Mouse (Mus musculus) stomach, embryonic 14.5 days (tissue): ENCODE measurements around the gene Zfp988. TPM values are rescaled to one million over a fixed set of nuclear protein-coding genes. Genes with fewer than 3 reads are reported as not detected.
"Not testable (repeated sequence)": the region's sequence is repeated elsewhere in the genome, so short reads cannot be mapped to it uniquely, and the experiment has no call there.

Experiments used
- ATAC-seq: fragments of 200-750 bp; cut with Nextera tagmentation; 2 replicates; pipeline ENCODE4 v1.8.0; 2017; ENCODE audit warnings: low read depth, moderate TSS enrichment; ENCODE audit not compliant: insufficient number of reproducible peaks, insufficient read depth, low FRiP score
- H3K27ac ChIP-seq: fragments of 300-500 bp; sonication (generic); 2 replicates; pipeline ENCODE4 v1.5.1; 2014; ENCODE audit warnings: mild to moderate bottlenecking, low read length, moderate library complexity, mixed read lengths
- H3K27me3 ChIP-seq: fragments of 300-500 bp; sonication (generic); 2 replicates; pipeline ENCODE4 v1.6.1; 2014; ENCODE audit warnings: low read length, control low read depth, mixed read lengths; ENCODE audit not compliant: control insufficient read depth, insufficient read depth
- H3K36me3 ChIP-seq: fragments of 300-500 bp; sonication (generic); 2 replicates; pipeline ENCODE4 v1.6.1; 2014; ENCODE audit warnings: mild to moderate bottlenecking, control low read depth, low read length, moderate library complexity, mixed read lengths; ENCODE audit not compliant: control insufficient read depth, insufficient read depth
- H3K4me1 ChIP-seq: fragments of 300-500 bp; sonication (generic); 2 replicates; pipeline ENCODE4 v1.6.1; 2014; ENCODE audit warnings: low read length, control low read depth, mixed read lengths; ENCODE audit not compliant: control insufficient read depth, insufficient read depth
- H3K4me2 ChIP-seq: fragments of 300-500 bp; sonication (generic); replicated peaks from 2 replicates; pipeline ENCODE4 v1.6.1; 2014; ENCODE audit warnings: low read depth, low read length, control low read depth
- H3K4me3 ChIP-seq: fragments of 300-500 bp; sonication (generic); 2 replicates; pipeline ENCODE4 v1.5.1; 2014; ENCODE audit warnings: low read depth, low read length, control low read depth
- H3K9ac ChIP-seq: fragments of 300-500 bp; sonication (generic); replicated peaks from 2 replicates; pipeline ENCODE4 v1.6.1; 2014; ENCODE audit warnings: low read depth, mild to moderate bottlenecking, control low read depth, low read length, moderate library complexity, mixed read lengths
- H3K9me3 ChIP-seq: fragments of 300-500 bp; sonication (generic); 2 replicates; pipeline ENCODE4 v1.6.1; 2016; ENCODE audit warnings: low read depth, low read length, control low read depth; ENCODE audit not compliant: control insufficient read depth
- WGBS: fragments of 180-500 bp; shearing (Covaris S2); extraction: QIAGEN DNeasy Blood & Tissue Kit; methylation state at CpG from one replicate; pipeline ENCODE4 v1.1.7; 2014; 5-methylcytosine and 5-hydroxymethylcytosine counted together
- polyA plus RNA-seq: library from polyadenylated mRNA; unstranded; fragments of >200 nt; fragmentation: Nextera tagmentation; extraction: Ambion mirVana; gene quantifications from 2 replicates; pipeline ENCODE4 v1.2.1, GENCODE M21; 2014

The Zfp988 gene
- polyA plus RNA-seq, 1 experiment from 2014 or later, result 0.22 TPM

- 74% methylated on average over 3 of the region's 3 CpGs for WGBS
- H3K4me2 ChIP-seq, H3K4me1 ChIP-seq, H3K9ac ChIP-seq, H3K36me3 ChIP-seq, H3K9me3 ChIP-seq, H3K27me3 ChIP-seq, H3K27ac ChIP-seq, ATAC-seq, H3K4me3 ChIP-seq: not testable (repeated sequence)
These were observed 6.9 kb upstream of the Zfp988 start for GRCm38 (mm10) chr4:147298585-147298984.

- H3K9ac ChIP-seq, H3K4me3 ChIP-seq, H3K27me3 ChIP-seq, H3K36me3 ChIP-seq, H3K27ac ChIP-seq, H3K4me1 ChIP-seq, H3K4me2 ChIP-seq, ATAC-seq: not testable (repeated sequence)
- peaks cover 12% of the 10 kb centered on the region for H3K9me3 ChIP-seq
These were observed 3.1 kb upstream of the Zfp988 start for GRCm38 (mm10) chr4:147302375-147302774.

DNA sequence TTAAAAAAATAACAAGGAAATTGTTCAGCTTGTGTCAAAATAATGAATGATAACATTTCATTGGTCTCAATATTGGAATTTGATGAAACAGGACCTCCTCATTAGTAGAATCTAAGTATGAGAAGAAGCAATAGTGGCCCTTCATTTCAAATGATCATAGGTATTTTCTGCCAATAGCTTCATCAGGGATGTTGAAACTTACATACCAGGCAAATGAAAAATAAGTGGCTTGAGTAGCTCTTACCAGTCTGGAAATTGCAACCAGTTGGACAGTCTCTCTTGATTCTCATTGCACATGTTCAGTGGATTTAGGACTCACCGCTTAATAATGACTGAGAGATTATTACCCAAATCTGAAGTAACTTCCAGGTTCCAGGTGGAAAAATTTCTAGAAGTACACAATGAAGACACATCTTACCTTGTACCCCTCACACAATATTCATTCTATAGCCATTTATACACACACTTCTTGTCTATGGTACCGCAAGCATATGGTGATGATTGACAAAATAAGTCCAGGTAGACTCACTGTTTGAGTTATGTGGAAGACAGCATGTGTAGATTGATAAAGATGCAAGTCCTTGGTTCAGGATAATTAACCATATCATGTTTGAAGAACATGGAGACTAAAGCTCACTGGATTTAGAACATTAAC is 29.7 kb downstream of the Zfp988 start:
- not testable (repeated sequence) for H3K4me2 ChIP-seq, H3K4me3 ChIP-seq, H3K27ac ChIP-seq, H3K36me3 ChIP-seq, ATAC-seq, H3K4me1 ChIP-seq, H3K9ac ChIP-seq, H3K27me3 ChIP-seq
- peaks cover 50% of the 10 kb centered on the region for H3K9me3 ChIP-seq
- WGBS, result 91% methylated on average over 2 of the region's 2 CpGs

DNA sequence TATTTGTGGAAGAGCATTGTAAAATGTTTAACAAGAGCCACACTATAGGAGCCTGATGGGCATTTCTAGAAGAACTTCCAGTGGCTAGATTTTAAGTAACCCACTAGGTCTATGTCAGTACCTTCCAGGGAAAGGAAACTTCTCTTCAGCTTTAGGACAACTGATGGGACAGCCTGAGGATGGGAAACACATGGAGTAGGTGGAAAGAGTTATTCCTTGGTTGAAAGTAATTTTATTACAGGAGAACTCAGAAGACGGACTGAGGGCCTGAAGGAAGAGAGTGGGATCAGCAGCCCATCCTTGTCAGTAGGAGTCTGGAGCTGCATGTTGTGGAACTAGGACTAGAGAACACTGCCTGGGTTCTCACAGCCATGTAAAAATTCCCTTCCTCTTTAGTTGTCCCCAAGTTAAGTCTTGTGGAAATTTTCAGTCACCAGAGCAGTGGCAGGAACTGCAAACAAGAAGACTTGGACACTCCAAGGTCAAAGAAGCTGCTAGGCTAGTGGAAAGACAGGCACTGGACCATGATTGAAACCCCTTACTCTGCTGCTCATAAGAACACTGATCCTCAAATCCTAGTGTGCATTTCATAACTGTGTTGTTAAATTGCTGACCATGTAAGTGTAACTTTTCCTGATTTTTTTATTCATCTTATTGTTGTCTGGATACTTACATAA is 30.4 kb downstream of the Zfp988 start:
- H3K27ac ChIP-seq, H3K4me3 ChIP-seq, H3K4me1 ChIP-seq, H3K36me3 ChIP-seq, H3K4me2 ChIP-seq, H3K9ac ChIP-seq, H3K27me3 ChIP-seq: not testable (repeated sequence)
- peaks cover 51% of the 10 kb centered on the region for H3K9me3 ChIP-seq
- 40% methylated on average over 1 of the region's 1 CpGs for WGBS
- ATAC-seq, result peak; percentile 36

- H3K36me3 ChIP-seq, H3K4me3 ChIP-seq, H3K4me1 ChIP-seq, H3K4me2 ChIP-seq, H3K9ac ChIP-seq, H3K27me3 ChIP-seq, H3K27ac ChIP-seq: not testable (repeated sequence)
- peak; percentile 53; the same call in 1 of the 2 replicates for ATAC-seq
- 64% methylated on average over 6 of the region's 6 CpGs for WGBS
- H3K9me3 ChIP-seq, result peaks cover 51% of the 10 kb centered on the region
These were observed 31.1 kb downstream of the Zfp988 start for GRCm38 (mm10) chr4:147336368-147337195.

GRCm38 (mm10) chr4:147337520-147337919 is 32.0 kb downstream of the Zfp988 start:
- not testable (repeated sequence) for H3K27ac ChIP-seq, H3K4me2 ChIP-seq, H3K4me1 ChIP-seq, H3K36me3 ChIP-seq, H3K4me3 ChIP-seq, ATAC-seq, H3K9ac ChIP-seq, H3K27me3 ChIP-seq
- 84% methylated on average over 2 of the region's 2 CpGs for WGBS
- H3K9me3 ChIP-seq, result peaks cover 51% of the 10 kb centered on the region

GRCm38 (mm10) chr4:147338032-147338610 is 32.6 kb downstream of the Zfp988 start:
- H3K27me3 ChIP-seq, result no peaks in the 10 kb centered on the region
- 73% methylated on average over 5 of the region's 5 CpGs for WGBS

DNA sequence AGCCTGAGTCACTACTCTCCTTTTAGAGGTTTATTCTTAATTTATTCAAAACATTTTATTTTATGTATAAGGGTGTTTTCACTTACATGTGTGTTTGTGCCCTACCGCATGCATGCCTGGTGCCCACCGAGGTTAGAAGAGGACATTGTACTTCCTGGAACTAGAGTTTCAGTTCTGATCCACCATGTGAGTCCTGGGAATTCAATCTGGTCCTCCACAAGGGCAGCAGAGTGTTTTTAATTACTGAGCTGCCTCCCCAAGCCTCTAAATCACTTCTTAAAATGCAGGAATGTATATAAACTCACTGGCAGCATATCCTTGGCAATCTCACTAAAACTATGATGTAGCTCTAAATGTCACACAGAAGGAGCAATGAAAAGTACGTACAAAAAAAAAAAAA is 33.2 kb downstream of the Zfp988 start:
- ATAC-seq, result not testable (repeated sequence)
- WGBS, result 88% methylated on average over 3 of the region's 3 CpGs
- H3K9me3 ChIP-seq, result peaks cover 60% of the 10 kb centered on the region

More at GRCm38 (mm10) chr4:147338032-147338610, 32.6 kb downstream of the Zfp988 start:
- peak; percentile 62 for ATAC-seq
- no peak overlapping the region for H3K4me3 ChIP-seq
- H3K36me3 ChIP-seq, result no peaks in the 10 kb centered on the region
- peaks cover 54% of the 10 kb centered on the region for H3K9me3 ChIP-seq
- no peaks in the 10 kb centered on the region for H3K4me1 ChIP-seq
- no peak overlapping the region for H3K27ac ChIP-seq
- H3K9ac ChIP-seq, result no peak overlapping the region
- no peak overlapping the region for H3K4me2 ChIP-seq

More for the DNA sequence above, 33.2 kb downstream of the Zfp988 start:
- H3K27ac ChIP-seq, H3K27me3 ChIP-seq, H3K4me2 ChIP-seq, H3K36me3 ChIP-seq, H3K4me3 ChIP-seq, H3K9ac ChIP-seq, H3K4me1 ChIP-seq: not testable (repeated sequence)
